Mouse (Mus musculus): ENCODE measurements around the gene Setd5.

DNA sequence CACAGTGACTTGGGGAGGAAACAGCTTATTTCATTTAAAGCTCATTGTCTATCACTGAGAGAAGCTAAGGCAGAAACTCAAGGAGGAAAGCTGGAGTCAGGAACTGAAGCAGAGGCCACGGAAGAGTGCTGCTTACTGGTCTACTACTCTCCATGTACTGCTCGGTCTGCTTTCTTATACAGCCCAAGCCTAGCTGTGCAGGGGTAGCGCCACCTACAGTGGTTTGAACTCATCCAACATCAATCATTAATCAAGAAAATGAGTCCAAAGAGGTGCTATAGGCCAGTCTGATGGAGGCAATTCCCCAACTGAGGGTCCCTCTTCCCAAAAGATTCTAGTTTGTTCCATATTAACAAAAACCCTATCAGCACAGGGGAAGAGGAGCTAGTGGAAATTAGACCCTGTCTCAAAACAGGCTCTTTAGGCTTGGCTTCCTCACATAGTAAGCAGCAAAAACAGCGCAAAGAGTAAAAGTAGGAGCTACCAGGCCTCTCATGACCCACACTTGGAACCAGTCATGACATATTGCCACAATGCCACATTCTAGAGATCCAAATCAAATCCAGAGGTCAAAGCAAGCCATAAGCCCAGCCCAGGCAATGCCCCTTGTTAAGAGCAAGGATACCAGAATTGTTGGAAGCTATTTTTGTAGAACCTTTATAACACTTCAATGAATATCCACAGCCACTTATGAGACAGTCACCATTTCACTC is 40.5 kb upstream of the Setd5 start:
- TF ChIP-seq POLR2A (IDR thresholded peaks at IDR 0.05; ENCODE audit: borderline replicate concordance, low read depth, low read length): no peak
- no peak for TF ChIP-seq CTCF (IDR thresholded peaks at IDR 0.05; ENCODE audit: low read depth, low read length)
